Mouse (Mus musculus) gastrocnemius, postnatal 10 days (tissue): ENCODE measurements around the gene Tnfsf15. TPM values are rescaled to one million over a fixed set of nuclear protein-coding genes. Genes with fewer than 3 reads are reported as not detected.

Experiments used
- DNase-seq: peaks from one replicate; pipeline ENCODE4 v3.0.0; 2021; ENCODE audit warnings: mixed read lengths
- total RNA-seq, 2 experiments: library from RNA; stranded (reverse); gene quantifications; 2 replicates each; pipeline ENCODE4 v1.2.3; 2021

The Tnfsf15 gene
- total RNA-seq, 2 experiments from 2014 or later: 0.09 TPM; not detected in 1

- no peak for DNase-seq
Observed at GRCm38 (mm10) chr4:63742101-63742500, 2.8 kb downstream of the Tnfsf15 start.

GRCm38 (mm10) chr4:63740761-63741160 lies 4.2 kb downstream of the Tnfsf15 start:
- DNase-seq: no peak

GRCm38 (mm10) chr4:63740001-63740400 lies 4.9 kb downstream of the Tnfsf15 start:
- no peak for DNase-seq

GRCm38 (mm10) chr4:63739524-63739923 lies 5.4 kb downstream of the Tnfsf15 start:
- peak; percentile 23 for DNase-seq

- DNase-seq: no peak
Observed at GRCm38 (mm10) chr4:63738364-63738997, 6.4 kb downstream of the Tnfsf15 start.

- DNase-seq: no peak
Observed at GRCm38 (mm10) chr4:63731299-63731698, 13.6 kb downstream of the Tnfsf15 start.

- DNase-seq: no peak
Observed at GRCm38 (mm10) chr4:63726727-63727126, 18.2 kb downstream of the Tnfsf15 start.

GRCm38 (mm10) chr4:63725981-63726380 lies 18.9 kb downstream of the Tnfsf15 start:
- no peak for DNase-seq

GRCm38 (mm10) chr4:63717922-63718643 lies 26.8 kb downstream of the Tnfsf15 start:
- peak; percentile 54 for DNase-seq

GRCm38 (mm10) chr4:63711886-63712285 lies 33.0 kb downstream of the Tnfsf15 start:
- DNase-seq: no peak

GRCm38 (mm10) chr4:63710431-63711220 lies 34.3 kb downstream of the Tnfsf15 start:
- DNase-seq: no peak

GRCm38 (mm10) chr4:63706279-63706971 lies 38.5 kb downstream of the Tnfsf15 start:
- DNase-seq: no peak

GRCm38 (mm10) chr4:63704232-63704631 lies 40.7 kb downstream of the Tnfsf15 start:
- DNase-seq: no peak

GRCm38 (mm10) chr4:63703686-63704085 lies 41.2 kb downstream of the Tnfsf15 start:
- no peak for DNase-seq

GRCm38 (mm10) chr4:63702006-63702704 lies 42.8 kb downstream of the Tnfsf15 start:
- DNase-seq: no peak

GRCm38 (mm10) chr4:63699749-63700148 lies 45.2 kb downstream of the Tnfsf15 start:
- DNase-seq: no peak

GRCm38 (mm10) chr4:63696921-63697320 lies 48.0 kb downstream of the Tnfsf15 start:
- DNase-seq: no peak

GRCm38 (mm10) chr4:63692351-63692750 lies 52.6 kb downstream of the Tnfsf15 start:
- no peak for DNase-seq

GRCm38 (mm10) chr4:63687429-63687828 lies 57.5 kb downstream of the Tnfsf15 start:
- no peak for DNase-seq

- no peak for DNase-seq
Observed at GRCm38 (mm10) chr4:63686157-63686556, 58.8 kb downstream of the Tnfsf15 start.

GRCm38 (mm10) chr4:63685253-63685525 lies 59.7 kb downstream of the Tnfsf15 start:
- DNase-seq: no peak
